Comparison of ENCODE assay signal across 8 mouse cellular contexts in the genomic region with DNA sequence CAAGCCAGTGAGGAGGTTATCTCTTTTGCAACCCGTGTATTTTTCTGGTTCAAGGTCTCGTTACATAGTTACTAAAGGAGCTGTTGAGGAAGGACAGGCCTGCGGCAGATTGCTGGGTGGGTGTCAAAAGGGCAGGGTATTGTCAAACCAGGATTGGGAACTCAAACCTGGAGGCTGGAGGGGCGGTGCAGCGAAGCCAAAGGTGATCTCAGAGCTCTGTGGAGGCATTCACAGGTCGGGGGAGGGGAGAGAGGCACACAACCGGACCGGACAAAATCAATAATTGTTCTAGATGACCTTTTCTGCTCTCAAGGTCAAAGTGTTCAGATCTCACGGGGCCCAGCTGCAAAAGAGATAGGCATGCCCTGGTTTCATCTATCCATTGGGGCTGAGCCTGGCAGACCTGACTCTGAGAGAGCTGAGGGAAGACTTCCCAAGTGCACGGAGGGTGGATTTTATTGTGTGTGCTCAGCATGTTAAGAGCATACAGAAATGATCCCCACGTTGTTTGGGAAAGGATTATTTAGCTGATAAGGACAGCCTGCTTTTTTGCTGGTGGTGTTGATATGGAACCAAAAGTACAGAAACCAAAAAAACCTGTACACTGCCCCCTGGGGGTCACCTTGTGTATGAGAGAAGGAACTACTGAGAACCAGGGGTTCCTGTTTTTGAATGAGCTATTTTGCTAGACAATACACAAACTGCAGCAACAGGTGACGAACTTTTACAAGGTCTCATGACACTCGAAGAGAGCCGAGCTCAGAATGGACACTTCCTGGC. TPM values are rescaled to one million over a fixed set of nuclear protein-coding genes. Genes with fewer than 3 reads are reported as not detected.
DNase-seq lines count a peak whose midpoint lies in the region; ATAC-seq and TF ChIP-seq lines count a peak whose summit lies in the region.

No protein-coding gene starts in this region.

- TF ChIP-seq POLR2A in cerebellum, adult 2 months (IDR thresholded peaks at IDR 0.05; ENCODE audit: borderline replicate concordance, insufficient read depth, low read length), result no peak

- peaks cover 58% of the 10 kb centered on the region for H3K4me1 ChIP-seq in E14TG2a.4 (replicated peaks; ENCODE audit: low read depth, low read length)
- H3K4me1 ChIP-seq in cerebellum, adult 2 months (ENCODE audit: control insufficient read depth, insufficient read depth, low read length), result peaks cover 7% of the 10 kb centered on the region; the same call in 1 of the 2 replicates

- H3K36me3 ChIP-seq in E14TG2a.4 (ENCODE audit: insufficient read depth, low read length), result no peaks in the 10 kb centered on the region

- no peak overlapping the region for H3K27ac ChIP-seq in cerebellum, adult 2 months (ENCODE audit: insufficient read depth, low read length)

- TF ChIP-seq CTCF in E14TG2a.4 (conservative IDR thresholded peaks at IDR 0.05; ENCODE audit: low read length), result peak; percentile 65
- peak; percentile 10; the same call in 1 of the 2 replicates for TF ChIP-seq CTCF in cerebellum, adult 2 months (IDR thresholded peaks at IDR 0.05; ENCODE audit: borderline replicate concordance, insufficient read depth, low read depth, low read length)

- H3K9me3 ChIP-seq in E14TG2a.4 (ENCODE audit: low read length), result peaks cover 11% of the 10 kb centered on the region

- DNase-seq in cerebellum, adult 11 months, result peak; percentile 38
- peak; percentile 48 to 50 for DNase-seq in cerebellum, adult 2 months
- DNase-seq in gastrocnemius, adult 8-10 months (ENCODE audit: low spot score in 2 of 2), result peak; percentile 25 to 27
- peak; percentile 85 to 87 for DNase-seq in layer of hippocampus, postnatal 10 days (ENCODE audit: low spot score in 2 of 2)
- DNase-seq in spleen, postnatal 4 days (ENCODE audit: low spot score in 2 of 2), result peak; percentile 76 to 87

- peak overlapping the region; percentile 39 for H3K4me3 ChIP-seq in E14TG2a.4 (replicated peaks; ENCODE audit: low read length)
- H3K4me3 ChIP-seq in cerebellum, adult 2 months (replicated peaks; ENCODE audit: insufficient read depth, low read depth, low read length), result no peak overlapping the region

- no peak for ATAC-seq in cerebellum, adult (ENCODE audit: insufficient number of reproducible peaks, low FRiP score, low TSS enrichment)
- ATAC-seq in megakaryocyte-erythroid progenitor cell, adult 5-6 weeks (replicated peaks; ENCODE audit: low FRiP score, low TSS enrichment, poor library complexity, severe bottlenecking), result peak; percentile 74

- peaks cover 61% of the 10 kb centered on the region for H3K27me3 ChIP-seq in E14TG2a.4 (ENCODE audit: insufficient read depth, low read length)
- no peaks in the 10 kb centered on the region for H3K27me3 ChIP-seq in cerebellum, adult 2 months (ENCODE audit: control insufficient read depth, insufficient read depth, low read length)

- WGBS in cerebellum, adult 2 months, result 66% methylated on average over 14 of the region's 14 CpGs

RNA-seq across cellular contexts. Expression of gene Sstr2, which starts 1.8 kb away (rescaled TPM):
- 3.3 and 4.0 TPM in 2 replicates for polyA plus RNA-seq in cerebellum, adult 2 months (2012; rRNA removed)
- total RNA-seq in gastrocnemius, adult 8-10 months (2022), result not detected
- total RNA-seq in layer of hippocampus, postnatal 10 days (2021), result 10 to 100 TPM; 47.4 to 48.2 TPM
- total RNA-seq in megakaryocyte-erythroid progenitor cell, adult 5-6 weeks (2014; fragmentation: Nextera tagmentation), result not detected in 2 replicates
- total RNA-seq in megakaryocyte-erythroid progenitor cell, adult 5-6 weeks (2017), result 0.15 TPM in 1 of 2 replicates, not detected in the other

RNA-seq across cellular contexts. Expression of gene Cog1, which starts 31.6 kb away (rescaled TPM):
- 84.0 and 87.5 TPM in 2 replicates for polyA plus RNA-seq in cerebellum, adult 2 months (2012; rRNA removed)
- total RNA-seq in gastrocnemius, adult 8-10 months (2022), result 10 to 100 TPM; 18.4 to 24.6 (median 20.6) TPM
- total RNA-seq in layer of hippocampus, postnatal 10 days (2021), result 10 to 100 TPM; 39.1 TPM
- 37.2 and 51.6 TPM in 2 replicates for total RNA-seq in megakaryocyte-erythroid progenitor cell, adult 5-6 weeks (2014; fragmentation: Nextera tagmentation)
- total RNA-seq in megakaryocyte-erythroid progenitor cell, adult 5-6 weeks (2017), result 23.9 and 26.2 TPM in 2 replicates

RNA-seq across cellular contexts. Expression of gene Slc39a11, which starts 32.6 kb away (rescaled TPM):
- 13.0 and 14.1 TPM in 2 replicates for polyA plus RNA-seq in cerebellum, adult 2 months (2012; rRNA removed)
- 1 to 10 TPM; 2.1 to 2.6 (median 2.2) TPM for total RNA-seq in gastrocnemius, adult 8-10 months (2022)
- 10 to 100 TPM; 33.1 to 34.0 TPM for total RNA-seq in layer of hippocampus, postnatal 10 days (2021)
- 12.4 and 19.1 TPM in 2 replicates for total RNA-seq in megakaryocyte-erythroid progenitor cell, adult 5-6 weeks (2014; fragmentation: Nextera tagmentation)
- total RNA-seq in megakaryocyte-erythroid progenitor cell, adult 5-6 weeks (2017), result 14.9 and 17.7 TPM in 2 replicates

Comparison
In these comparisons a context has a peak if more than half of its experiments do, and no peak if none do; other contexts are left out.
1. DNase-seq: peak in every context shown above with its lines; median percentile 86 in layer of hippocampus, postnatal 10 days; 82 in spleen, postnatal 4 days; 49 in cerebellum, adult 2 months; 38 in cerebellum, adult 11 months; 26 in gastrocnemius, adult 8-10 months.
2. RNA of gene Sstr2, which starts 1.8 kb away (total RNA-seq): 47.4 to 48.2 TPM in layer of hippocampus, postnatal 10 days; 0.15 TPM in megakaryocyte-erythroid progenitor cell, adult 5-6 weeks and not detected in gastrocnemius, adult 8-10 months; every median in the first group is over 10 times any median in the second.